Mouse (Mus musculus): ENCODE data around the gene Ranbp1. TPM values are rescaled to one million over a fixed set of nuclear protein-coding genes. Genes with fewer than 3 reads are reported as not detected.

Ranbp1 gene
- polyA plus RNA-seq, 1 experiment from 2014 or later: 1,409 TPM

DNA sequence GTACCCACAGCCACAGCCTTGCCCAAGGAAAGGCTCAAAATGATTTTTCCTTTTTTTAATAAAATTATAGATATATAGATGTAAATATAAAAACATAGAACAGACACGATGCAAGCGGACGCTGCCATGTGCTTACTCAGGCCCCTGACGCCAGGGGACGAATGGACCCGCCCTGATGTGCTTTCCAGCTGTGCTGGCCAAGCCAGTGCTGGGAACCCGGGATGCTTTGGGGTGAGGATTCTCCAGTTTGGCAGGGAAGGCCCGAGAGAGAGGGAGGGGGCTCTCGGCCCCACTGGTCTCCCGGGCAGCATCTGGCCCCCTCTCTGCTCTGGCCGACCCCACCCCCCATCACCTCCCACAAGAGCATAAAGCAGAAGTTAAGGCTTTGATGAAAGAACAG is 26.3 kb downstream of the Ranbp1 start:
- Histone ChIP-seq H3K9ac (replicated peaks; ENCODE audit: low read length) (no peak overlapping the region), H3K27me3 (ENCODE audit: control insufficient read depth, insufficient read depth, low read length) (no peaks in the 10 kb centered on the region), H3K4me2 (ENCODE audit: low read depth, low read length) (no peak overlapping the region), H3K36me3 (replicated peaks; ENCODE audit: control insufficient read depth, insufficient read depth, low read depth, low read length) (no peaks in the 10 kb centered on the region), H3K4me1 (ENCODE audit: control insufficient read depth, insufficient read depth, low read length) (peaks cover 2% of the 10 kb centered on the region; the same call in 1 of the 2 replicates), H3K9me3 (replicated peaks; ENCODE audit: control insufficient read depth, low read length) (no peaks in the 10 kb centered on the region), H3K27ac (replicated peaks; ENCODE audit: low read depth, low read length) (no peak overlapping the region), H3K4me3 (ENCODE audit: low read depth, low read length) (no peak overlapping the region)
- DNase-seq (ENCODE audit: low spot score): no peak
- WGBS: 83% methylated on average over 11 of the region's 11 CpGs
- no peak for ATAC-seq (replicated peaks; ENCODE audit: insufficient number of reproducible peaks, low FRiP score, low TSS enrichment, low read depth)

DNA sequence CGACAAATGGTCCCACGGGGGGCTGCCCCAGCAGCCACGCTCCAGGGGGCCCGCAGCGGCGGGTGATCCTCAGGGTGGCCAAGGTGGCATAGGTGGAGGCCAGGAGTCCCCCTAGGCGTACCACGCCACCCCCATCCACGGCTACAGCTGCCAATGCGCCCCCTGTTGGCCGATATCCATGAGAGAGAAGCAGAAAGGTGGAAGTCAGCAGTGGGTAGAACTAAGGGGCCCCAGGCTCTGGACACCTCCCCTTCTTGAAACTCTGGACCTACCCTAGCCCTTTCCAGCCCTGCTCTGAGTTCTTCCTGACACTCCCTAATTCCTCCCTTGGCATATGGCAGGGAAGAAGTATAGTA is 27.0 kb downstream of the Ranbp1 start:
- Histone ChIP-seq H3K27me3 (ENCODE audit: control insufficient read depth, insufficient read depth, low read length) (no peaks in the 10 kb centered on the region), H3K4me1 (ENCODE audit: control insufficient read depth, insufficient read depth, low read length) (peaks cover 2% of the 10 kb centered on the region; the same call in 1 of the 2 replicates), H3K4me2 (ENCODE audit: low read depth, low read length) (no peak overlapping the region), H3K27ac (replicated peaks; ENCODE audit: low read depth, low read length) (no peak overlapping the region), H3K9me3 (replicated peaks; ENCODE audit: control insufficient read depth, low read length) (no peaks in the 10 kb centered on the region), H3K4me3 (ENCODE audit: low read depth, low read length) (no peak overlapping the region), H3K9ac (replicated peaks; ENCODE audit: low read length) (no peak overlapping the region), H3K36me3 (replicated peaks; ENCODE audit: control insufficient read depth, insufficient read depth, low read depth, low read length) (no peaks in the 10 kb centered on the region)
- no peak for ATAC-seq (replicated peaks; ENCODE audit: insufficient number of reproducible peaks, low FRiP score, low TSS enrichment, low read depth)
- WGBS: 78% methylated on average over 11 of the region's 11 CpGs
- no peak for DNase-seq (ENCODE audit: low spot score)

DNA sequence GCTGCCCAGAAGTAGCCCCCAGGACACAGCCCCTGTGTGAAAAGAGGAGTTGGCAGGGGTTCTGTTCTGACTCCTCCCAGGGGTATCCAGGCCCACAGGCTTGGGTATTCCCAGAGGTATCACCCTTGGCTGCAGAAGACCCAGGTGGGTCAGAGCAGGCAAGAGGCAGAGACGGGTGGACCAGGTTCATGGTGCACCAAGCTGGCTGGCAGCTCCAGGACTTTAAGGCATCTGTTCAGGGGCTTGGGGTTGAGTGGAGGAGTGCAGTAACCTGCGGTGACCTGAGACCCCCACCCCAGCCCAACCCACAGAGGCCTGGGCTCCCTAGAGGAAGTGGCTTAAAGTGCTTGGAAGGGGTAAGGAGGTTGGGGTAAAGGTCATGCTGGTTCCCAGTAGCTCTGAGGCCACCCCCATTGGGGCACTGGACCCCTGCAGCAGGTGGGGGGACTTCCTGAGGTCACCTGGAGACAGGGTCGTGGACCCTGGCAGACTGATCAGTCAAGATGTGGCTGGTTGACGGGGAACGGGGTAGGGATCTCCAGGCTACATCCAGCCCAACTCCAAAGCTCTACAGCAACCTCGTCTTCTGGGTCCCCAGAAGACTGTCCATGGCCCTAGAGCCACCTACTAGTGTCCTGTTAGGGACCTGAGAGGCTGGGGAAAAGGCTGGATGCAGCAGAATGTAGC is 27.5 kb downstream of the Ranbp1 start:
- DNase-seq (ENCODE audit: low spot score): no peak
- ATAC-seq (replicated peaks; ENCODE audit: insufficient number of reproducible peaks, low FRiP score, low TSS enrichment, low read depth): no peak
- Histone ChIP-seq H3K36me3 (replicated peaks; ENCODE audit: control insufficient read depth, insufficient read depth, low read depth, low read length) (no peaks in the 10 kb centered on the region), H3K4me3 (ENCODE audit: low read depth, low read length) (no peak overlapping the region), H3K27me3 (ENCODE audit: control insufficient read depth, insufficient read depth, low read length) (no peaks in the 10 kb centered on the region), H3K4me1 (ENCODE audit: control insufficient read depth, insufficient read depth, low read length) (peaks cover 2% of the 10 kb centered on the region; the same call in 1 of the 2 replicates), H3K9me3 (replicated peaks; ENCODE audit: control insufficient read depth, low read length) (no peaks in the 10 kb centered on the region), H3K4me2 (ENCODE audit: low read depth, low read length) (no peak overlapping the region), H3K9ac (replicated peaks; ENCODE audit: low read length) (no peak overlapping the region), H3K27ac (replicated peaks; ENCODE audit: low read depth, low read length) (no peak overlapping the region)
- 85% methylated on average over 6 of the region's 6 CpGs for WGBS

DNA sequence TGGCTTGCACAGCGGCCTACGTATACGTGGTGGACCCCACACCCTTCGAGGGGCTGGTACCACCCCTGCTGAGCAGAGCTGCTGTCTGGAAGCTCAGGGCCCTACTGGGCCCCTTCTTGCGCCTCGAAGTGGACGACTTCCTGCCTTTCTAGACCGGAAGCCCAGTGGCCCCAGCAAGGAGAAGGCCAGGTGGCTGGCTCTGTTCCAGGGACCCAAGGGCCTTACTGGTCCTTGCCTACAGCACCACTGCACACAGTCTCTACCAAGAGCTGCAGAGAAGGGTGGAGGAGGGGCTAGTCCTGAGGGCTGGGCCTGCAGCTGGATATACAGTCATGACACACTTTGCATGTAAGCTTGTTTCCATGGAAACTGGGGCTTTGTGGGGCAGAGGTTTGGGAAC is 28.5 kb downstream of the Ranbp1 start:
- no peak overlapping the region for H3K4me3 ChIP-seq (ENCODE audit: low read depth, low read length)
- no peaks in the 10 kb centered on the region for H3K9me3 ChIP-seq (replicated peaks; ENCODE audit: control insufficient read depth, low read length)
- H3K27ac ChIP-seq (replicated peaks; ENCODE audit: low read depth, low read length): no peak overlapping the region
- H3K27me3 ChIP-seq (ENCODE audit: control insufficient read depth, insufficient read depth, low read length): no peaks in the 10 kb centered on the region
- peaks cover 2% of the 10 kb centered on the region; the same call in 1 of the 2 replicates for H3K4me1 ChIP-seq (ENCODE audit: control insufficient read depth, insufficient read depth, low read length)
- H3K4me2 ChIP-seq (ENCODE audit: low read depth, low read length): no peak overlapping the region
- no peaks in the 10 kb centered on the region for H3K36me3 ChIP-seq (replicated peaks; ENCODE audit: control insufficient read depth, insufficient read depth, low read depth, low read length)
- ATAC-seq (replicated peaks; ENCODE audit: insufficient number of reproducible peaks, low FRiP score, low TSS enrichment, low read depth) (peak; percentile 25; the same call in 1 of the 2 replicates), DNase-seq (ENCODE audit: low spot score) (peak; percentile 29)
- WGBS: 69% methylated on average over 8 of the region's 8 CpGs
- no peak overlapping the region for H3K9ac ChIP-seq (replicated peaks; ENCODE audit: low read length)

DNA sequence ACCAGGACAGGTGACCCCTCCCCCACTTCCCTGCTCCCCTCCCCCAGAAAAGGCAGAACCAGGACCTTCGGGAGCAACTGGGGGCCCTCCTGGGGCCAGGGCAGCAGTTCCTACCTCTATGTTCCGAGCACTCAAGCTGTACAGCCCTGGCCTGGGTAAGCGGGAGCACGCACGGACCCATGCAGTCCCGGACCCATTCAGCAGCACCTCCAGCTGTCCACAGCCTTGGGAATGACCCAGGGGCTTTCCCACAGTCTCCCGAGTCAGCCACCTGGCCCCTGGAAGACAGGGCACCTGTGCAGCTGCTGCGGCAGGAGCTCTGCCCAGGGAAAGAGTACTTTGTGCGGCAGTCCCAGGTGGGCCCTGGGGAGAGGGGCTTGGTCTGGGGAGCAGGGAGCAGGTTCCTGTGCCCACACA is 29.9 kb downstream of the Ranbp1 start:
- H3K27ac ChIP-seq (replicated peaks; ENCODE audit: low read depth, low read length): no peak overlapping the region
- no peak overlapping the region for H3K4me2 ChIP-seq (ENCODE audit: low read depth, low read length)
- DNase-seq (ENCODE audit: low spot score): no peak
- 76% methylated on average over 9 of the region's 9 CpGs for WGBS
- no peak overlapping the region for H3K4me3 ChIP-seq (ENCODE audit: low read depth, low read length)
- no peaks in the 10 kb centered on the region for H3K27me3 ChIP-seq (ENCODE audit: control insufficient read depth, insufficient read depth, low read length)
- H3K9me3 ChIP-seq (replicated peaks; ENCODE audit: control insufficient read depth, low read length): no peaks in the 10 kb centered on the region
- peaks cover 2% of the 10 kb centered on the region; the same call in 1 of the 2 replicates for H3K4me1 ChIP-seq (ENCODE audit: control insufficient read depth, insufficient read depth, low read length)
- no peak overlapping the region for H3K9ac ChIP-seq (replicated peaks; ENCODE audit: low read length)
- H3K36me3 ChIP-seq (replicated peaks; ENCODE audit: control insufficient read depth, insufficient read depth, low read depth, low read length): no peaks in the 10 kb centered on the region
- no peak for ATAC-seq (replicated peaks; ENCODE audit: insufficient number of reproducible peaks, low FRiP score, low TSS enrichment, low read depth)

DNA sequence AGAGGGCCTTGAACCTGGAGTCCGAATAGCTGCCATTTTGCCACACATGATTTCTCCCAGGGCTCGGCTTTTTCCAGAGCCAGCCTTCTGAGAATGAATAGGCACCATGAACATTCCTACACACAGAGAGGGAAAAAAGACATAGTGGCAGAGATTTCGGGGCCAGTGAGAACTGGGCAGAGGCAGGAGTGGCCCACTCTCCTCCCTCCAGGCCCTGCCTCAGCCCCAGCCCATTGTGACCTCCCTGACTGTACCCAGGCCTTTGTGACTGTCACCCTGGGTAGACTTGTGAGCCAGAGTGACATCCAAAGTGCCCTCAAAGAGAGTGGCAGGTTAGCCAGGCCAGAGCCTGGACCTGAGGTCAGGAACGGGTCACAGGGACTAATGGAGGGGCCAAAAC is 31.0 kb downstream of the Ranbp1 start, which contains the start of gene Ccdc188:
Gene Ccdc188 (plus strand): TSS at position 301 of the 400 bp plus-strand sequence.
- Histone ChIP-seq H3K27ac (replicated peaks; ENCODE audit: low read depth, low read length) (no peak within 1 kb of the TSS), H3K4me3 (ENCODE audit: low read depth, low read length) (no peak within 1 kb of the TSS), H3K9me3 (replicated peaks; ENCODE audit: control insufficient read depth, low read length) (no peaks in the 10 kb centered on the region), H3K36me3 (replicated peaks; ENCODE audit: control insufficient read depth, insufficient read depth, low read depth, low read length) (no peaks in the 10 kb centered on the region), H3K9ac (replicated peaks; ENCODE audit: low read length) (no peak within 1 kb of the TSS), H3K4me2 (ENCODE audit: low read depth, low read length) (no peak within 1 kb of the TSS), H3K27me3 (ENCODE audit: control insufficient read depth, insufficient read depth, low read length) (no peaks in the 10 kb centered on the region), H3K4me1 (ENCODE audit: control insufficient read depth, insufficient read depth, low read length) (peaks cover 2% of the 10 kb centered on the region; the same call in 1 of the 2 replicates)
- ATAC-seq (replicated peaks; ENCODE audit: insufficient number of reproducible peaks, low FRiP score, low TSS enrichment, low read depth) (no peak), DNase-seq (ENCODE audit: low spot score) (no peak)
- WGBS: 74% methylated on average over 4 of the region's 4 CpGs

DNA sequence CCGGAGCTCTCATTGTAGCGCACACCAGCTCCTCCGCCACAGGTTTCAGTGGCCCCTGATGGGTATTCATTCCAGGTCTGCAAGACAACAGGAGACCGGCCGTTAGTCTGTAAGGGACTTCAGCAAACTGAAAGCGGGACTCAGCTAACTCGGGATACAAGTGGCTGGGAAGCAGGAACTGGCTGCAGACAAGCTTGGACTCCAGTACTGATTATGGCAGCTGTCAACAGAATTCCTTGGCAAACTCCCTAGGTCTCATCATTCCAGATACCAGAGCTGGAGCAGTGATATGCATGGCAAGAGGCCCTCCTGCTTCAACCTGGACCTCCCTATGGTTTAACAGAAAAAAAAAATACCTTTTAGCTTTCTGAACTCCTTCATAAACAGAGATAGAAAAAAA is 33.7 kb downstream of the Ranbp1 start:
- ATAC-seq (replicated peaks; ENCODE audit: insufficient number of reproducible peaks, low FRiP score, low TSS enrichment, low read depth) (no peak), DNase-seq (ENCODE audit: low spot score) (no peak)
- Histone ChIP-seq H3K27me3 (ENCODE audit: control insufficient read depth, insufficient read depth, low read length) (no peaks in the 10 kb centered on the region), H3K9ac (replicated peaks; ENCODE audit: low read length) (no peak overlapping the region), H3K4me3 (ENCODE audit: low read depth, low read length) (no peak overlapping the region), H3K4me1 (ENCODE audit: control insufficient read depth, insufficient read depth, low read length) (no peaks in the 10 kb centered on the region), H3K9me3 (replicated peaks; ENCODE audit: control insufficient read depth, low read length) (no peaks in the 10 kb centered on the region), H3K36me3 (replicated peaks; ENCODE audit: control insufficient read depth, insufficient read depth, low read depth, low read length) (no peaks in the 10 kb centered on the region), H3K4me2 (ENCODE audit: low read depth, low read length) (peak overlapping the region; percentile 10; the same call in 1 of the 2 replicates), H3K27ac (replicated peaks; ENCODE audit: low read depth, low read length) (0 out of 2 replicates have a peak overlapping the region, but pooled peaks have one; percentile 28)
- 74% methylated on average over 7 of the region's 7 CpGs for WGBS

DNA sequence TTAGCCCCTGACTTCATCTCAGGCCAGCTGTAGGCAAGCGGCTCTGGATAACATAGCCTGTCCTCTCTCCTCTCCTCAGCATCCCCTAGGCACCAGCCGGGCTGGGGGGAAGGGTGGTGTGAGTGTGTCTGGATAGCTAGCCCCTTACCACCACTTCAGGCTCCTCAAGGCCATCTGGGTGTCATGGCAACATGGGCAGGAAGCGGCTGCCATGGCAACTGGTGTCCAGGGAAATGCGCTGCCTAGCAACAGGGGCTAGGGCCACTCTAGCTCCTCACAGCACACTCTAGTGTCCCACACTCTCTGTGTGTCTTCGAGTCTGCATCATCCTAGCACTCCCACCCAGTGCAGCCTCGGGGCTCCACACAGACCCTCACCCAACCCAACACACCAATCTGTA is 34.8 kb downstream of the Ranbp1 start:
- Histone ChIP-seq H3K9ac (replicated peaks; ENCODE audit: low read length) (no peak overlapping the region; the same call in 1 of the 2 replicates), H3K9me3 (replicated peaks; ENCODE audit: control insufficient read depth, low read length) (no peaks in the 10 kb centered on the region), H3K4me2 (ENCODE audit: low read depth, low read length) (no peak overlapping the region), H3K4me3 (ENCODE audit: low read depth, low read length) (no peak overlapping the region), H3K36me3 (replicated peaks; ENCODE audit: control insufficient read depth, insufficient read depth, low read depth, low read length) (no peaks in the 10 kb centered on the region), H3K4me1 (ENCODE audit: control insufficient read depth, insufficient read depth, low read length) (no peaks in the 10 kb centered on the region), H3K27me3 (ENCODE audit: control insufficient read depth, insufficient read depth, low read length) (no peaks in the 10 kb centered on the region), H3K27ac (replicated peaks; ENCODE audit: low read depth, low read length) (no peak overlapping the region)
- DNase-seq (ENCODE audit: low spot score) (peak; percentile 85), ATAC-seq (replicated peaks; ENCODE audit: insufficient number of reproducible peaks, low FRiP score, low TSS enrichment, low read depth) (peak; percentile 90)
- 35% methylated on average over 6 of the region's 6 CpGs for WGBS

Measured in embryonic facial prominence, embryonic 11.5 days (tissue).